Mouse (Mus musculus) liver, postnatal 0 days (tissue): ENCODE results near the gene Lama5.

Experiments used
- CTCF ChIP-seq: sonication (generic); IDR thresholded peaks from 2 replicates; pipeline ENCODE4 v1.5.1; 2016; ENCODE audit warnings: antibody characterized with exemption, low read depth
- EP300 ChIP-seq: IDR thresholded peaks from 2 replicates; pipeline ENCODE4 v1.6.1; 2016; ENCODE audit warnings: antibody characterized with exemption, low read depth, mild to moderate bottlenecking

GRCm38 (mm10) chr2:180273394-180274244 is 48.0 kb upstream of the Lama5 start, which contains the start of gene Cables2:
- TF ChIP-seq CTCF (no peak), EP300 (no peak)
